Mouse (Mus musculus) frontal cortex, postnatal 14 days (tissue): ENCODE measurements around the gene Taok3.

Experiments
- DNase-seq, 2 experiments: peaks; one replicate each; pipeline ENCODE4 v3.0.0; 2022; ENCODE audit warnings: low spot score in 2 of 2

Taok3 gene

GRCm38 (mm10) chr5:117146165-117146564 is 26.2 kb downstream of the Taok3 start:
- no peak for DNase-seq

DNA sequence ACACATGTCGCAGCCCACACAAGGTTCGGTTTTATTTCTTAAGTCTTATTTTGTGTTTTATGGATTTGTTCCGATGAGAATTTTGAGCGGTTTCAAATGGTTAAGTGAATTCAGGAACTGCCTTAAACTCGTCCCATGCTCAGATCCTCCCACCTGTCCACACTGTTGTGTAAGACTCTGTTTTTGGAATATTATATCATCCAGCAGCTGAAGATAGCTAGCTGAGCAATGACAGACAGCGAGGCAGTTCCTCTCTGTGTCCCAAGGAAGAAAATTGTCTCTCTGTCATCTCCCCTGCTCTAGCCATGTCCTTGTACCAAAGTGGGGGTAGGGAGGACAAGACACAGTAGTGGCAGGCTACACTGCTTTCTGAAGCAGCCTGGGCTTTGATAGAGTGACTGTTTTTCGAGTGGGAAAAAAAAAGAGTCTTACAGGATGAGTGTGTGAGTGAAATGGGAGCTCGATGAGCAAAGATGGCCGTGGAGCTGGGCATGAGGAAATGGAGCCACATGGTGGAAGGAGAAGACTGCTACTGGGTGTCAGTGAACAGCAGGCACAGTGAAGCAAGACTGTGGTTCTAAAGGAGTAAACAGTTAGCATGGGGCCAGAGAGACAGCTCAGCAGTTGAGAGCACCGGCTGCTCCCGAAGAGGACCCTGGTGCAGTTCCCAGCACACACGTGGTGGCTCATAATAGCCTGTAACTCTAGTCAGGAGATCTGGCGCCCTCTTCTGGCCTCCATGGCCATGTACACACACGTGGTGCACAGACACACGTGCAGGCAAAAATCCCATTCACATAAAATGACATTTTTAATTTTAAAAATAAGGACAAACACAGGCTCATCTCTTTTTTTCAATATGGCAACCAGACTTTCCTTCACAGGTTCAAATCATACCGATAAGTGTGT is 27.5 kb downstream of the Taok3 start:
- DNase-seq = no peak

GRCm38 (mm10) chr5:117149054-117149942 is 29.4 kb downstream of the Taok3 start:
- DNase-seq = no peak

GRCm38 (mm10) chr5:117150068-117150467 is 30.1 kb downstream of the Taok3 start:
- DNase-seq = no peak

DNA sequence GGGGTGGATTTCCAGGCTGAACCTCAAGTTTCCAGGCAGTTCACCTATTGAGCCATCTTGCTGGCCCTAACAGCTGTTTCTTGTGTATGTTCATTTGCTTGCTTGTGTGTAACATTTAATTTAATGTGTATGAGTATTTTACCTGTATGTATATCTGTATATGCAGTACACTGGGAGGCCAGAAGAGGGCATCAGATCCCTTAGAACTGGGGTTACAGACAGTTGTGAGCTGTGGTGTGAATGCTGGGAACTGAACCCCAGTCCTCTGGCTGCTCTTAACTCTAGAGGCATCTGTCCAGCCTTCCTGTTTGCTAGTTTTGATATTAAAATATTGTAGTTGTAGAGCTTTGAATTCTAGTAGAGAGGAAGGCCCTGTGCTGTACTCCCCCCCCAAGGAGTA is 33.0 kb downstream of the Taok3 start:
- no peak for DNase-seq

DNA sequence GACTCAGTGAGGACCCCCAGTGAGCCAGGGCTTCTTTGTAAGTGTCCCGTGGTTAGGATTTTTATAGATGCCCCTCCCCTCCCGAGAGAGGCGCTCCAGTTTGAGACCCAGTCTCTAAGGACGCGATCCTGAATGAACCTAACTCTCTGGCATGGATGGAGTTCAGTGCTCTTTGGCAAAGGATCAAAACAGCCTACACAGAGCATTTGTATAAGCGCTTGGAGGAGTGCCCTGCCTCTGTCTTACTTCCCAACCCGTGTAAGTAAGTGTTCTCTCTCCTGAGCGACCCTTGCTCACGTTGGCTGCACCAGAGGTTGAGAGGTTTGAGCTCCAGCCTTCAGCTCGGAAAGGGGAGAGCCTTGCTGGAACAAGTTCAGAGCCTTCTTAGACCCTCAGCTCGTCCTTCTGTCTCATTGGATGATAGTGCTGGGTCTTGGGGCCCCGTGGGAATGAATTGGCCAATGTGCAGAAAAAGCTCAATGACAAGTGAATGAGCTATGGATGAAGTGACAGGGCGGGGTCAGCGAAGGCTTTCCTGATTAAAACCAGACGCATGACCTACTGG is 33.7 kb downstream of the Taok3 start:
- no peak for DNase-seq

DNA sequence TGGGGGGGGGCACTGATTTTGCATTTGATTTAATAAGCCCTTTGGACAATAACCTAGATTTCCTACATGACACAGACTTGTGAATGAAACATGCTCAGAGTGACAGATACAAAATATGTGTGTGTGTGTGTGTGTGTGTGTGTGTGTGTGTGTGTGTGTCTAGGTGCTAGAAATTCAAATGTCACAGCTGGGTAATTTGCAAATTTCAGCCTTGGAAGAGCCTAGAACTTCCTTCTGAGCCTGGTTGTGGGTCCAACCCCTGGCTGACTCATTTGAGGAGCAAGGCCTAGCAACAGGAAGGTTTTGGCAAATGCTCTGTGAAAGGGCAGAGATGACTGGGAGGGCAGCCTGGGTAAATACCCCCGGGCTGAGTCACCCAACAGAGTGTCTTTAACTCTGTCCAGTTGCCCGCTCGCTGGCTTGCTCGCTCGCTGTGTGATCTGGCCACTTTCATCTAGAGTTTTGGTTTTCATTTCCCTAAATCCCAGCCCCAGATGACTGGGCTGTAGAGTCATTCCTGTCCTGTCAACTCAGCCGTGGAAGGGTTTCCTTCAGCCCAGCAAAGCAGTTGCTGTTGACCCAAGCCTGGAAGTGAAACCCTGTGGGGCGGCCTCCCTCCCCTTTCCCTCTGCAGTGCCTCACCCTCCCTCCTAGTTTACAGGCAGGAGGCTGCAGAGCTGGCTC is 38.5 kb downstream of the Taok3 start:
- DNase-seq = no peak

DNA sequence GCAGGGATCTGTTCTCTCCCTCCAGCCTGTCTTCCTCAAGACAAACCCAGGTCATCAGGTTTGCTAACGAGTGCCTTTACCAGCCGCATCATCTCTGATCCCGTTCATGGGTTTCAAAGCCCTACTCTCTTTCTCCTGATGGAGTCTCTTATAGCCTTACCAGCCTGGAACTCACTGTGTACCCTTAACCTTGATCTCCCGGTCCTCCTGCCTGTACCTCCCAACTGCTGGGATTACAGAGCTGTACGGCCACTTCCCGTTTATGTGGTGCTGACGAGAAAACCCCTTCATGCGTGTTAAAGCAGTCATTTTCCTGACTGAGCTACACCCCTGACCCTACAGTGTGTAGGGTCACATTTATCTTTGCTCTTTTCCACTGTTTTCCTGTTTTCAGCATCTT is 39.4 kb downstream of the Taok3 start:
- DNase-seq = no peak

GRCm38 (mm10) chr5:117159805-117160291 is 39.9 kb downstream of the Taok3 start:
- no peak for DNase-seq

GRCm38 (mm10) chr5:117160499-117160898 is 40.6 kb downstream of the Taok3 start:
- DNase-seq = no peak

DNA sequence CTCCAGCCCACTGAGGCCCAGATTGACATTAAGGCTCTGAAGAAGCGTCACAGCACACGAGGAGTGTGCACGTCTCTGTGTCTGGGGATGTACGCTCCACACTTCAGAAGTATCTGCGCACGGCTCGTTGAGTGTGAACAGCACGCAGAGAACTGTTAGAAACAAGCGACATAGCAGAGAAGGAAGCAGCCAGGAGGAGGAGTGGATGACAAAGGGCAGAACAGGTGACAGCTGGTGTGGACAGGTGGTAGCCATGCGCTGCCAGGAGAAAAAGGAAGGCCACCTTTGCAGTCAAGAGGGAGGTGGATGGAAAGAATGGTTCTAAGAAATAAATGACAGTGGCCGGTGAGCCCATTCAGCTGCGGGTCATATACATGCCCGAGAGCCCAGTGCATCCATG is 43.9 kb downstream of the Taok3 start:
- DNase-seq = no peak

DNA sequence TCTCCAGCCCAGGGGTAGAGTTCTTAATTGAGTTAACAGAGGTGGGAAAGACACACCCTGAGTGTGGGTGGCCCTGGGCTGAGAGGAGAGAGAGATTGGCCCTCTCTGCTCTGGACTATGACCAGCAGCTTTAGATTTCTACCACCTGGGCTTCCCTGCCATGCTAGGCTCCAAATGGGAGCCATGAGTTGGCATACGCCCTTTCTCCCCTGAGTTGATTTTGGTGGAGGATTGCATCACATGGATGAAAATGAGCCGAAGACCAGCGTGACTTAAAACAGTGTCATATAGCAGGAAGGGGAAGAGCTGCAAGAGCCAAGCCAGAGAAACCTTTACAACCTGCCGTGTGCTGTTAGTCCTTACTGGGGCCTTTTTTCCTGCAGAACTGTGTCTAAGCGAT is 44.6 kb downstream of the Taok3 start:
- DNase-seq = no peak

DNA sequence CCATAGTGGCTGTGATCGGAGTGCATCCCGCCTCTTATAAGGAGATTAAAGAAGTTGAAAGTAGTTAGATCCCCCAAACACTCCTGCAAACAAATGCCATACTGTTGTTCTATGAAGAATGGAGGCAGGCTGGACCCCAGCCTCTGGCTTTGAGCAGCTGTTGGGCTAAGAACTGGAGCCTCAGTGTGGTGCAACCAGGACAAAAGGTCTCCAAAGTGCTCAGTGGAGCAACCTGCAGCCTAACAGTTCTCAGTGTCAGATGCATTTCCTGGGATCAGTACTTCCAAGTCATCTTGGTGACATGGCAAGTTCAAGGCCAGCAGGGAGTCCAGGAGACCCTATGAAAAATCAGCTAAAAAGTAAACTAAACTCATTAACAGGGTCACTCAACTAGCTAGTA is 45.0 kb downstream of the Taok3 start:
- DNase-seq = no peak

DNA sequence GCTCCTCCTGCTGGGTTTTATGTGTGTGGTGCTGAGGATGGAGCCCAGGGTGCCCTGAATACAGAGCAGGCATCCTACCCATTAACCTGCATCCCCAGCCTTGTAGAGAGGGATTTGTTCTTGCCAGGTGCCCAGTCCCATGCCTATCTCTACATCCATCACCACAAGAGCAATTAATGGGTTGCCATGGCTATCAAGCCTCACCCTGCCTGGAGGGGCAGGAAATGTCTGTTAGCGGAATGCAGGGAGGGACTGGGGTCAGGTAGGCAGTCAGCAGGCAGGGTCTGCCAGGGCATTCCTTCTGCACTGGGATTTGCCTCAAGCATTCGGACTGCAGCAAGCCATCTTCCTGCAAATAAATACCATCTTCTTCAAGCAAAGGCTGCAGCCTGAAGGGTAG is 46.0 kb downstream of the Taok3 start:
- no peak for DNase-seq

GRCm38 (mm10) chr5:117166811-117167365 is 47.0 kb downstream of the Taok3 start:
- DNase-seq = no peak

DNA sequence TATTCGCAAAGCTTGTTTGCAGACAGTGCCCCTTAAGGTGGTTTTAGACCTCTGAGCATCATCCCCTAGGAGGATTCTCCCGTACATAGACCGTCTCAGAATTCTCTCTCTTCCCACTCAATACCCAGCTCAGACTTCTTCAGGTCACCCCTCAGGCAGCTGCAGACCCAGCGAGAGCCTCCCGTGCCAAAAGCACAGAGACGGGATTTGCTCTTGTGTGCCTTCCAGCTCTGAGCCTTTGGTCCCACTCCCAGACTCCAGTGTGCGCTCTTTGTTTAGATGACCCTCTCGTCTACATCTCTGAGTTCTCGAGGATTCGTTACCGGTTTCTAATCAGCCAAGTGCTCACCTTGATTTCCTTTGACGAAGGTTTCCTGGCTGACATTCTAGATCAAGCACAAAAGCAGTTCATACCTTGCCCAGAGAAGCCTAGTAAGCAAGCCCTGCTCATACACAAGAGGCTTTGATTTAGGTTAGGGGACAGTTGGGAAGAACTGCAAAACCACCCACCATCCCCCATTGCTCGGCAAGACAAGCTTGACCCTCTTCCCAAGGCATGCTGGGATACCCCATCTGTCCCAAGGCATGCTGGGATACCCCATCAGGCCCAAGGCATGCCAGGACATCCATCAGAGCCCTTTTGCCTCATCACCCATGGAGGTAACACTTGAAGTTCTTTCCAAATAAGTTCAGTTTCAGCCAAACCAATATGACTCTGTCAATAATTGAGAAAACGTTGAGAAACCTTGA is 48.6 kb downstream of the Taok3 start:
- DNase-seq = no peak

DNA sequence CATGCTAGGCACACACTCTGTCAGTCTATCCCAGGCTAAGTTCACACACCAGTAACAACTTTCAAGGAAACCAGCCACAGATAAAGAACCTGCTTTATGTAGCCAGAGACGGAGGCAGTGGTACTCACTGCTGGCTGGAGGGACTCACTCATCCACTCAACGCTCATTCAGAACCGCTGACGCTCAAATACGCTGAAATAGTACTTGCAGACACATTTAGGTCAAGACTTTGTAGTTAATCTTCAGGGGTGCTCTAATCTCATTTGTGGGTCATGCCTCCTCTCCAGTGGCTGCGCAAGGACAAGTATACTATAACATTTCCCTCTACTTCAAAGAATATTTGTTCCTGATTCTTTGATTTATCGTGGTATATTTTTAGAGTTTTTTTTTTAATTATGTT is 54.1 kb downstream of the Taok3 start:
- DNase-seq = no peak

- DNase-seq = no peak
These were observed 56.0 kb downstream of the Taok3 start for GRCm38 (mm10) chr5:117175896-117176295.

GRCm38 (mm10) chr5:117178079-117178478 is 58.1 kb downstream of the Taok3 start:
- DNase-seq = no peak

DNA sequence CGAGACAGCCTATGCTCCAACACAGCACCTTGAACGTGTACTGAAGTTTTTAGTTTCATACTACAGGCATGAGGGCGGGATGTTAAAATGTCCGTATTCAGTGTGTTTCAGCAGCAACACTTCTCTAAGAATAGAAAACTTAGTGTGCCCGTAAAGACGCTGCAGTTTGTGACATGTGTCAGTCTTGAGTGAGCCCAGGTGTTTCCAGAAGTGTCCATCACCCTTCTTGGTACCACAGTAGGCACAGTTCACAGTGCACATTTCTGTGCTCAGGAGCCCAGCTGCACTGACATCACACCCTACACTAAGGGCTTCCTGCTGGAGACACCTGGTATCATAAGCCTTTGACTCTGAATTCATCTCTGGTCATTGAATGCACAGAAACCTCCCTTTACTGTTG is 58.6 kb downstream of the Taok3 start:
- DNase-seq = no peak

DNA sequence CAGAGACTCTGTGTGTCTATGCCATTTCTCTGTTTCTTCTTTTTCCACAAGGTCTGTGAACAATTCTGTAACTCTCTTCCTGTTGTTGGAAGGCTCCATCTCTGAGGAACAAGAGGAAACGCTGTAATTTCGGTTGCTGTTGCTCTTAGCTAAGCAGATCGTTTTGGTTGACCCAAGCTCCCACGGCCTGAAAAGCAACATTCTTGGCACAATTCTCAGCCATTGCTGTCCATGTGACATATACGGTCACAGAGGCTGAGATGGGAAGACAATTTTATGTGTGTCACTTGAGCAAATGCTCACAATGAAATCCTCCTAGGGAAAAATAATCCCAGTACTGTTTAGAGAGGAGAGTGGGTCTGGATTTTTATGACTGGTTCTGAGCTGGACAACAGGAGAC is 62.0 kb downstream of the Taok3 start:
- no peak for DNase-seq
